Mouse (Mus musculus): ENCODE data around the gene Commd3.

Commd3 gene

GRCm38 (mm10) chr2:18672133-18672765 is at the start of gene Commd3:
Gene Commd3, plus strand, starts transcription at chr2:18672384.
- DNase-seq (ENCODE audit: low read depth in 2 of 2, low spot score in 2 of 2) = peak; percentile 86 to 90

DNA sequence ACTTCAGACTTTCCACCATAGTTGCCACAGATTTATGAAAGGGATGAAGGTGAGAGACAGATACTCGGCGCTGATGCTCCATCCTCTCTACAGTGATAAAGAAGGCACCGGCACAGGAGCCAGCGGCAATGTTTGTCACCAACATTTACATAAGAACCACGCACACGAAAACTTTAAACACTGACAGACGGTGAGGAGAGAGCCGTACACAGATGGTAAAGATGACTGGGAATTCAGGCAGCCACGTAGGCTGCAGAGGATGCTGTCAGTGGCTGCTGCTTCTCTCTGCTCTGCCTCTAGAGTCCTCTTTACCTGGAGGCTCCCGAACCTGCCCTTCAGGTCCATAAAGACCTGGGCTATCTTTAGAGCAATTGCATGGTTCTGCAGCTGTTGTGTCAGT is 49.0 kb upstream of the Commd3 start:
- no peak for DNase-seq (ENCODE audit: low read depth in 2 of 2, low spot score in 2 of 2)

- no peak for DNase-seq (ENCODE audit: low read depth in 2 of 2, low spot score in 2 of 2)
These were observed 41.6 kb upstream of the Commd3 start for GRCm38 (mm10) chr2:18630547-18630946.

DNA sequence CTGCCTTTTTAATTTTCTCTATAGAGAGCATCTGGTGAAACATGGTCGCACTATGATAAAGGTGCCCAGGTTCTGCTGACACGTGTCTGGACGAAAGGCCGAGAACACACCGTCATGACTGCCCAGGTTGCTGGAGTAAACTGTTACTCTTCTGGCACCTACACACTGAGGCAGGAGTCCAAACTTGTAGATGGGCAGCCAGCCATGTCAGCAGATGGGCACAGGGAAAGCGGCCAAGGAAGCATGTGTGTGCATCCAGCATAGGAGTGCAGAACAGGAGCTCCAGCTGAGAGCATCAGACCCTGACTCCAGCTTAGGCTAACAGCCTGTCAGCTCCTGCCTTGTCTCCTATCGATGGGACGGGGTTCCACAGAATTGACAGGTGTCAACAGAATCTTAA is 37.1 kb upstream of the Commd3 start:
- no peak for DNase-seq (ENCODE audit: low read depth in 2 of 2, low spot score in 2 of 2)

- DNase-seq (ENCODE audit: low read depth in 2 of 2, low spot score in 2 of 2) = no peak
These were observed 23.6 kb upstream of the Commd3 start for GRCm38 (mm10) chr2:18648563-18648962.

GRCm38 (mm10) chr2:18654821-18655220 is 17.4 kb upstream of the Commd3 start:
- DNase-seq (ENCODE audit: low read depth in 2 of 2, low spot score in 2 of 2) = no peak

DNA sequence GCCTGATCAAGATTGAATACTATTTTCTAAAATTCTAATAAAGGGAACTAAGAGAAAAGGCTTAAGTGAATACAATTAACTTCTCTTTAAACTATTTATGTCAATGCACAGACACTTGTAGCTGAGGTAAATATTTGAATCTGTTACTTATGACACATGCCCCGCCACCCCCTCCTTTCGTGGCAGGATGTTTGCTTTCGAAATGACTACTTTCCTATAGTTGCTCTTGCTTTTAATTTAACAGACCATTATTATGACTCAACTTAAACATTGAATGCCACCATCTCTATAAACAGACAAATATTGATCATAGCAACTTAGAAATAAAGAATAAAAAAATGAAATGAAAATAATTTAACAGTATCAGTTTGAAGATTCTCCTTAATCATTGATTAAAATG is 8.2 kb upstream of the Commd3 start:
- DNase-seq (ENCODE audit: low read depth in 2 of 2, low spot score in 2 of 2) = no peak

DNA sequence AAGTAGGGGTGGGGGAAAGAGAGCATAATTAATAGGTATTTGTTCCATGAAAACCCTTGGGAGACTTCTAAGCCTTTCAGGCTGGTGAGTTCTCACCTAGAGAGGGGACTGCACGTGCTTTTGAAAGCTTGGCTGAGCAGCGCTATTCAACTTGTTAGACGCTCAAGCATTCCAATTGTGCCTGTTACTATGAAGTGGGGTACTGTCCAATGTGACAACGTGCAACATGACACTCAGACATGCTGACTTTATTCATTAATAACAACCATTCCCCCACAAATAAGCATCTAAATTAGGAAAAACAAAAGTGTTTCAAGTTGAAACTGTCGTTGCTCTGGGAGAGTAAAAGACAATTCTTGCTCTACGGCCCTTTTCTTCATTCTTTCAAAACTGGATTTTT is 1.1 kb upstream of the Commd3 start:
- DNase-seq (ENCODE audit: low read depth in 2 of 2, low spot score in 2 of 2) = no peak

- DNase-seq (ENCODE audit: low read depth in 2 of 2, low spot score in 2 of 2) = no peak
These were observed 581 bp downstream of the Commd3 start for GRCm38 (mm10) chr2:18672766-18673164.

GRCm38 (mm10) chr2:18673766-18674165 is 1.6 kb downstream of the Commd3 start:
- DNase-seq (ENCODE audit: low read depth in 2 of 2, low spot score in 2 of 2) = no peak

- no peak for DNase-seq (ENCODE audit: low read depth in 2 of 2, low spot score in 2 of 2)
These were observed 2.2 kb downstream of the Commd3 start for GRCm38 (mm10) chr2:18674193-18674902.

GRCm38 (mm10) chr2:18675681-18676456 is 3.7 kb downstream of the Commd3 start:
- no peak for DNase-seq (ENCODE audit: low read depth in 2 of 2, low spot score in 2 of 2)

GRCm38 (mm10) chr2:18676457-18676935 is 4.3 kb downstream of the Commd3 start:
- DNase-seq (ENCODE audit: low read depth in 2 of 2, low spot score in 2 of 2) = peak; percentile 40 to 42

DNA sequence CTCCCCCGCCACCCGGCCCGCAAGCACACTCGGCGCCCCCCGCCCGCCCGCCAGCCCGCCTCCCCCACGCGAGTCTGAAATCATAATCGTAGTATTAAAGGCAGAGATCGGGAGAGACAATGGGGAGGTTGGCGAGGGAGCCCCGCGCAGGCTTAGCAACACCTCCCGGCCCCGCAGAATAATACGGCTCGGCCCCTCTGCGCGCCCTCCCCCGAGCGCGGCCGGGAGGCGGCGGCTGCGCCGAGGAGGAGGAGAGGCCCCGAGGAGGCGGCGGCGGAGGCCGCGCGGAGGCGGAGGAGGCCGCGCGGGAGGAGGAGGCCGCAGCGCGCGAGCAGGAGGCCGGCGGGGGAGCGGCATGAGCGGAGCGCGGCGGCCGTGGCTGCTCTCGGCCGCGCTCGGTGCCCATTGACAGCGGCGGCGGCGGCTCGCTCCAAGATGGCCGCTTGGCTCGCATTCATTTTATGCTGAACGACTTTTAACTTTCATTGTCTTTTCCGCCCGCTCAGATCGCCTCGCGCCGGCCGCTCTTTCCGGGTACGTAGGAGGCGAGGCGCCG is 4.8 kb downstream of the Commd3 start, which contains the start of gene Bmi1:
Gene Bmi1, plus strand, starts transcription at position 83 of the 556 bp plus-strand sequence.
- DNase-seq (ENCODE audit: low read depth in 2 of 2, low spot score in 2 of 2) = peak; percentile 53 to 54

- DNase-seq (ENCODE audit: low read depth in 2 of 2, low spot score in 2 of 2) = peak in 1 of 2 experiments; percentile 26
These were observed 5.7 kb downstream of the Commd3 start for GRCm38 (mm10) chr2:18677631-18678471.

DNA sequence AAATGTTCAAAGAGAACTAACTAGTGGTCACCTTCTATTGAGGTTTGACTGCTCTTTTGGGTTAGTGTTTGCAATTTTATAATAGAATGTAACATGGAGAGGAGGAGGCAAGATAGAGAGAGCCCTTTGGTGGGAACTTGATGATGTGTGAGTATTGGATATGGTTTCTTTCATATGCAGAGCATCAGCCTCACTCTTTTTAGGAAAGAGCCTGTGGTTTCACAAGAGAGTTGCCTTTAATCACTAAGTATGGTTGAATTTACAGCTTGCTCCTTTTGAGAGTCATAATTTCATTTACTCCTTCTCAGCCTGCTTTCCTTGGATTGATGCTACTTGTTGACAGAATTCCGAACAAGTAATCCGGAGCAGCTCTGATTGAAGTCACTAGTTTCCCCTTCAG is 7.5 kb downstream of the Commd3 start:
- no peak for DNase-seq (ENCODE audit: low read depth in 2 of 2, low spot score in 2 of 2)

DNA sequence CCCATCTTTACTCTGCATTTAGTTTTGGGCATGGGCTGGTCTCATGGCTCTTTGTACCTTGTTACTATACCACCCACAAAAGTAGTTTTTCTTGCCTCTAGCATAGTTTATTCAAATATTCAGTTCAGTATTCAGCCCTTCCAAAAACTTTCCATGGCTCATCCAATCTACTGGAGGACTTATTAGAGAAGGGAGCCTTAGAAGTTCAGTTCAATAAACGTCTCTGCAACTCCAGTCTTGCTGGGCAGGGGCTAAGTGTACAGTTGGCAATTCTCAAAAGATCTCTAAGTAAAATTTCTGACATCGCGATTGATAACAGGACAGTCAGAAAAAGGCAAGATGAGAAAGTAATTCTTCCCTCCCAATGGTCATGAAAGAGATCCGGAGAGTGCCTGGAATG is 8.3 kb downstream of the Commd3 start:
- DNase-seq (ENCODE audit: low read depth in 2 of 2, low spot score in 2 of 2) = no peak

- peak in 1 of 2 experiments; percentile 19 for DNase-seq (ENCODE audit: low read depth in 2 of 2, low spot score in 2 of 2)
These were observed 8.8 kb downstream of the Commd3 start for GRCm38 (mm10) chr2:18680961-18681360.

- no peak for DNase-seq (ENCODE audit: low read depth in 2 of 2, low spot score in 2 of 2)
These were observed 11.9 kb downstream of the Commd3 start for GRCm38 (mm10) chr2:18684062-18684461.

GRCm38 (mm10) chr2:18686386-18686785 is 14.2 kb downstream of the Commd3 start:
- DNase-seq (ENCODE audit: low read depth in 2 of 2, low spot score in 2 of 2) = no peak

Measured in CD8-positive naive resting alpha-beta T cell, adult 2 months (primary cell).